Mouse (Mus musculus) spleen, adult 2 months (tissue): Measurements from ENCODE around the gene Cpsf3. TPM values are rescaled to one million over a fixed set of nuclear protein-coding genes. Genes with fewer than 3 reads are reported as not detected.
A peak's percentile ranks its signal among the peaks of the same experiment; 100 is the strongest.

Experiments used
- DNase-seq, 2 experiments: peaks; one replicate each; pipeline versions ENCODE4 v3.0.0 to v3.0.0-alpha.2; 2012 to 2021; ENCODE audit warnings: low spot score in 2 of 2, low read depth in 1 of 2
- H3K27ac ChIP-seq: fragments of 200-500 bp; 2 replicates; pipeline ENCODE4 v1.5.1; 2012; ENCODE audit warnings: low read length, inconsistent platforms; ENCODE audit not compliant: insufficient read depth
- H3K27me3 ChIP-seq: fragments of 200-500 bp; 2 replicates; pipeline ENCODE4 v1.6.1; 2012; ENCODE audit warnings: mild to moderate bottlenecking, moderate library complexity, low read length, inconsistent platforms; ENCODE audit not compliant: control insufficient read depth, insufficient read depth
- H3K36me3 ChIP-seq: fragments of 200-500 bp; 2 replicates; pipeline ENCODE4 v1.6.1; 2012; ENCODE audit warnings: mild to moderate bottlenecking, low read length, inconsistent platforms; ENCODE audit not compliant: control insufficient read depth, insufficient read depth
- H3K4me1 ChIP-seq: fragments of 200-500 bp; 2 replicates; pipeline ENCODE4 v1.6.1; 2011; ENCODE audit warnings: inconsistent platforms; ENCODE audit not compliant: control insufficient read depth, insufficient read depth, insufficient read length
- H3K4me3 ChIP-seq: fragments of 200-500 bp; 2 replicates; pipeline ENCODE4 v1.5.1; 2011; ENCODE audit warnings: mild to moderate bottlenecking, inconsistent platforms; ENCODE audit not compliant: insufficient read depth, insufficient read length; ENCODE audit errors: extremely low read depth
- CTCF ChIP-seq: fragments of 200-500 bp; IDR thresholded peaks from 2 replicates; pipeline ENCODE4 v1.5.1; 2011; ENCODE audit warnings: mild to moderate bottlenecking, inconsistent platforms; ENCODE audit not compliant: insufficient read depth, insufficient read length, insufficient replicate concordance; ENCODE audit errors: extremely low read depth
- POLR2A ChIP-seq: fragments of 200-500 bp; IDR thresholded peaks from 2 replicates; pipeline ENCODE4 v1.6.1; 2011; ENCODE audit warnings: low read depth, low read length, inconsistent platforms
- WGBS: fragments of 180-500 bp; shearing (Covaris S2); methylation state at CpG from one replicate; pipeline ENCODE4 v1.1.7; 2018; 5-methylcytosine and 5-hydroxymethylcytosine counted together
- polyA plus RNA-seq: library from polyadenylated mRNA; depleted of rRNA; stranded (reverse); fragments of >200 nt; gene quantifications from 2 replicates; pipeline ENCODE4 v1.2.3, GENCODE M21; 2012

Gene Cpsf3
- polyA plus RNA-seq, 1 experiment: 25.4 TPM

GRCm38 (mm10) chr12:21268083-21268616 lies 17.0 kb upstream of the Cpsf3 start:
- no peak overlapping the region for H3K4me3 ChIP-seq
- TF ChIP-seq POLR2A (no peak), CTCF (no peak)
- H3K27ac ChIP-seq: no peak overlapping the region
- WGBS: 95% methylated on average over 8 of the region's 8 CpGs
- H3K27me3 ChIP-seq: no peaks in the 10 kb centered on the region
- DNase-seq: no peak
- H3K36me3 ChIP-seq: peaks cover 17% of the 10 kb centered on the region; the same call in 1 of the 2 replicates
- 0 out of 2 replicates have a peak, but pooled peaks cover 3% of the 10 kb centered on the region for H3K4me1 ChIP-seq

GRCm38 (mm10) chr12:21274446-21274845 lies 10.7 kb upstream of the Cpsf3 start:
- H3K36me3 ChIP-seq: peaks cover 26% of the 10 kb centered on the region

GRCm38 (mm10) chr12:21277352-21277864 lies 7.8 kb upstream of the Cpsf3 start:
- no peak overlapping the region for H3K4me3 ChIP-seq
- DNase-seq: no peak
- H3K4me1 ChIP-seq: no peaks in the 10 kb centered on the region
- WGBS: 95% methylated on average over 1 of the region's 1 CpGs
- peaks cover 13% of the 10 kb centered on the region for H3K36me3 ChIP-seq
- no peaks in the 10 kb centered on the region for H3K27me3 ChIP-seq
- TF ChIP-seq CTCF (no peak), POLR2A (no peak)
- no peak overlapping the region for H3K27ac ChIP-seq

More at GRCm38 (mm10) chr12:21274446-21274845, 10.7 kb upstream of the Cpsf3 start:
- Histone ChIP-seq H3K27me3 (no peaks in the 10 kb centered on the region), H3K4me1 (no peaks in the 10 kb centered on the region), H3K27ac (no peak overlapping the region), H3K4me3 (no peak overlapping the region)
- DNase-seq: no peak
- 88% methylated on average over 7 of the region's 7 CpGs for WGBS
- TF ChIP-seq CTCF (no peak), POLR2A (no peak)

- peak in 1 of 2 experiments; percentile 25 for DNase-seq
- no peaks in the 10 kb centered on the region for H3K27me3 ChIP-seq
- TF ChIP-seq POLR2A (no peak), CTCF (no peak)
- under 1% methylated on average over 42 of the region's 47 CpGs for WGBS
- peaks cover 6% of the 10 kb centered on the region; the same call in 1 of the 2 replicates for H3K36me3 ChIP-seq
- peak overlapping the region; percentile 87 for H3K27ac ChIP-seq
- H3K4me1 ChIP-seq: no peaks in the 10 kb centered on the region; the same call in 1 of the 2 replicates
- H3K4me3 ChIP-seq: peak overlapping the region; percentile 82
Measured at GRCm38 (mm10) chr12:21285508-21286242, 484 bp downstream of the Cpsf3 start.

GRCm38 (mm10) chr12:21286243-21286622 lies 1.0 kb downstream of the Cpsf3 start, which contains the start of gene Itgb1bp1:
Itgb1bp1 (minus strand) TSS chr12:21286284.
- DNase-seq: peak; percentile 93 to 94
- peak within 1 kb of the TSS; percentile 96 for H3K27ac ChIP-seq
- H3K36me3 ChIP-seq: peaks cover 6% of the 10 kb centered on the region; the same call in 1 of the 2 replicates
- no peaks in the 10 kb centered on the region for H3K27me3 ChIP-seq
- under 1% methylated on average over 28 of the region's 28 CpGs for WGBS
- TF ChIP-seq POLR2A (no peak; the same call in 1 of the 2 replicates), CTCF (no peak)
- peak within 1 kb of the TSS; percentile 82 for H3K4me3 ChIP-seq
- no peaks in the 10 kb centered on the region; the same call in 1 of the 2 replicates for H3K4me1 ChIP-seq

- Histone ChIP-seq H3K36me3 (peaks cover 9% of the 10 kb centered on the region), H3K27me3 (no peaks in the 10 kb centered on the region), H3K4me1 (no peaks in the 10 kb centered on the region; the same call in 1 of the 2 replicates), H3K27ac (peak overlapping the region; percentile 96), H3K4me3 (peak overlapping the region; percentile 82)
- WGBS: 10% methylated on average over 18 of the region's 18 CpGs
- TF ChIP-seq CTCF: no peak
- TF ChIP-seq POLR2A: no peak
- DNase-seq: peak; percentile 34 to 50
Measured at GRCm38 (mm10) chr12:21286712-21287650, 1.8 kb downstream of the Cpsf3 start.
